Mouse (Mus musculus): ENCODE measurements at regions not wholly inside any gene's neighbourhood (a gene's known extent, or its start where the extent isn't known, plus 50 kb on each side); places are given as distances from the start of the nearest gene placed in this dataset.

GRCm38 (mm10) chr10:117556027-117556789 is 73.1 kb upstream of the Cpm start:
- no peak for DNase-seq (ENCODE audit: low spot score in 2 of 2)

DNA sequence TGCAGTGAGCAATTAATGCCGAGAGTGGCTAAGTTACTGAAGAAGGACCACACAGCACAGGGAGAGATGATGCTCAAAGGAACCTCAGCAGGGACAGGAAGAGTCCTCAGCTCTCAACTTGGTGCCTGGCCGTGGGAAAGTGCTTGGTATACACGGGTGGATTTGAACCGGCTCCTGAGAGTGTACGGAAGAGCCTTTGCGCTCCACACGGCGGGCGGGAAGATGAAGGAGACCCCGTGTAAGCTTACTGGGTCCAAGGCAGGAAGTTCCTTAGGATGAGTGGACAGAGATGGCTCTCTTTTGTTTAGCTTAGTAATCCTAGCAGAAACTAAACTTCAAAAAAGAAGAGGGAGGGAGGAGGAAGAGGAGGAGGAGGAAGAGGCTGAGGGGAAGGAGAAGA is 73.8 kb upstream of the Cpm start:
- no peak for DNase-seq (ENCODE audit: low spot score in 2 of 2)

- no peak for DNase-seq (ENCODE audit: low spot score in 2 of 2)
Measured at GRCm38 (mm10) chr10:117555044-117555443, 74.3 kb upstream of the Cpm start.

DNA sequence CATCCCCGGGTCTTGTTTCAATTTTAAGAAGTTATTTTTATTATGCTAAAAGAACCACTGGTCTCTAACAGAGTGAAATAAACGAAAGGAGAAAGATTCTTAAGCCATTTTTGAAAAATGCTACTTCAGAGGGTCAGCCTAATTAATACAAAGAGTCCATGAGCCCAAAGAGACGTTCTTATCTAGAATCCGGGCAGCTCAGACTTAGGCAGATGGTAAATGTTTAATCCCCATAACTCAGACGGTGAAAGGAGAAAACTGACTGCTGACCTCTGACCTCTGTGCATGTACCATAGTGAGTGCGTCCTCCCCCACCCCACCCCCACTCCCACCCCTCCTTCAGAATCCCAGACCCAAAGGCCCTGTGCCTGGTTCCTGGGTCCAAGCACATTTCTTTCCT is 74.8 kb upstream of the Cpm start:
- no peak for DNase-seq (ENCODE audit: low spot score in 2 of 2)

GRCm38 (mm10) chr10:117553211-117554186 is 75.8 kb upstream of the Cpm start:
- DNase-seq (ENCODE audit: low spot score in 2 of 2): no peak

GRCm38 (mm10) chr10:117552049-117552652 is 77.1 kb upstream of the Cpm start:
- no peak for DNase-seq (ENCODE audit: low spot score in 2 of 2)

GRCm38 (mm10) chr10:117551234-117552048 is 77.9 kb upstream of the Cpm start:
- DNase-seq (ENCODE audit: low spot score in 2 of 2): no peak

- no peak for DNase-seq (ENCODE audit: low spot score in 2 of 2)
Measured at GRCm38 (mm10) chr10:117549854-117550605, 79.3 kb upstream of the Cpm start.

GRCm38 (mm10) chr10:117549506-117549830 is 79.8 kb upstream of the Cpm start:
- DNase-seq (ENCODE audit: low spot score in 2 of 2): no peak

GRCm38 (mm10) chr10:117548775-117549505 is 80.4 kb upstream of the Cpm start:
- no peak for DNase-seq (ENCODE audit: low spot score in 2 of 2)

- DNase-seq (ENCODE audit: low spot score in 2 of 2): no peak
Measured at GRCm38 (mm10) chr10:117548262-117548661, 81.0 kb upstream of the Cpm start.

DNA sequence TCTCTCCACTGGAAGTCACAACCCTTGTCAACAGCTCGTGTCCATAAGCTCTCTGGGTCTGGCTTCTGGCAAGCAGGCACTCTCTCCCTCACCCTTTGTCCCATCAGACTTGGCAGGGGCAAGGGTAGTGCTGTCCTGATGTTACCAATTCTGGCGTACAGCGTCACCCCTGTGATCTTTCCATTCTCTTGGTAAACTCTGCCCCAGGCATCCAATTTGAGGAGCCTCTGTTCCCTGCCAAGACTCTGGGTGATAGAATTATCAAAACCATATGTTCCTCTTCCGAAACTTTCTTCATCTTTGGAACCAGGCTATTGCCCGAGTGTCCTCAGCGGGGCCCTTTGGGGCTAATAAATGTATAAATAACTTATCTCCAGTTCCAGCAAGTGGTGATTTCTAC is 82.0 kb upstream of the Cpm start:
- no peak for DNase-seq (ENCODE audit: low spot score in 2 of 2)

GRCm38 (mm10) chr10:117545842-117546631 is 83.3 kb upstream of the Cpm start:
- no peak for DNase-seq (ENCODE audit: low spot score in 2 of 2)

- no peak for DNase-seq (ENCODE audit: low spot score in 2 of 2)
Measured at GRCm38 (mm10) chr10:117544680-117545546, 84.4 kb upstream of the Cpm start.

DNA sequence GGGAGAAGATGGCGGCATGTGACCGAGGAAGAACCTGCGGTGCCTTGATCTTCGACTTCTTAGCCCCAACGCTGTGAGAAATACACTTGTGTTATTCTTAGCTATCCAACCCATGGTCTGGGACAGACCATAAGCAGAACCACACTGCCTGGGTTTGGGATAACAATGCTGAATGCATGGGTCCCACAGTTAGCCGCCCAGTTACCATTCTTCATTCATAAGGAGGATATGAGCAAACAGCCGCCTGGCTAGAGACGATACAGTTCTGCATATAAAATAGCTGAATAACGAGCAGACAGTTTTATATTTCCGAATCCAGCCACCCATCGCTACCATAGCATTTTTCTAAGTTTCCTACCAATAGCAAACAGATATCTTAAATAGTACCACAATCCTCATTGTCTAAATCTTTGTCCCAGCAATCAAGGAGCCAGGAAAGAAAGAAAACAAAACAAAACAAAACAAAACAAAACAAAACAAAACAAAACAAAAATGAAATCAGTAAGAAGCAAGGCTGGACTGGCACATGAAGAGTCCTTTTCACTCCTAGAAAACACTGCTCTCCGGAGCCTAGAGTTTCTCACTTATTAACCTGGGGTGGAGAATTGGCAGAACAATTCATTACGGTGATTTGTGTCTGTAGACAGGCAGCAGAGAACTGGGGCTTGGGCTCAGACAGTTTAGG is 85.2 kb upstream of the Cpm start:
- no peak for DNase-seq (ENCODE audit: low spot score in 2 of 2)

DNA sequence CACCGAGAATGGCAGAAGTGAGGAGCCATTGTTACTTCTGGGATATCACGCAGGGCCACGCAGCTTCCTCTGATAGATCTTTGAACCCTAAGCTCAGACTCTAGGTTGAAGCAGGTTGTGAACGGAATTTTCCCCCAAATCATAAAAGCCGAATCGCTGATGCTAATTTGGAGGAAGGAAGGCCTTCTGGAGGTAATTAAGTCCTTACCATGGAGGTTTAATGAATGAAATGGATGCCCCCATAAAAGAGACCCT is 85.7 kb upstream of the Cpm start:
- DNase-seq (ENCODE audit: low spot score in 2 of 2): no peak

DNA sequence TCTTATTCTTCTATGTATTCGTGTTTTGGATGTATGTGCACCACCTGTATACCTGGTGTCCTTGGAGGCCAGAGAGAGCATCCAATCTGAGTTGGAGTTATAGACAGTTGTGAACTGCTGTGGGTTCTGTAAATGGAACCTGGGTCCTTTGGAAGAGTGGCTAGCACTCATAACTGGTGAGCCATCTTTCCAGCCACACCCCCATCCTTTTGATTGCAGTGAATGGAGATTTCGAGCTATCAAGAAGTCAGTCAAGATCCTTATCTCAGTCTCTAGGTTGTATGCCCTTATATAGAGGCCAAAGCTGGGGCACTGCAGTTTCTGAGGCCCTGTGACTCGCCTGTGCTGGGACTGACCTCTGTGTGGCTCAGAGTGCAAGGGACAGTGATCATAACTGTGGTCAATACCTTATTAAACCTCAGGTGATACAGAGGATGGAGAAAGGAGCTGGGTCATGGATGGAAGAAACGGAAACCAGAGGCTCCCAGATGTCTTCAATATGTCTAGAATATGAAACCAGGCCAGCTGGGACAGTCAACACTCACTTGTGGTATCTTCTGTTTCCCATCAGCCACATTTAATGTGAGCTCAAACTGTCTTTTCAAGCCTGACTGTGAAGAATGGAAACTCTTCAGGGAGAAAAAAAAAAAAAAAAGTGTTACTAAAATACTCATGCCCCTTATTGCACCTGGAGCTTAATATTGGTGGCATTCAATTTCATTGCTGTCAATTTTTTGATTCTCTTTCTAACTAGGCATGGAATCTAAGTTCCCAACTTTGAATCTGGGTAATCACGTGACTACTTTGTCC is 86.2 kb upstream of the Cpm start:
- no peak for DNase-seq (ENCODE audit: low spot score in 2 of 2)
